Mouse (Mus musculus) G1E (cell line): ENCODE results near the gene Zdhhc17.

Experiments used
- CTCF ChIP-seq: IDR thresholded peaks from 2 replicates; pipeline ENCODE4 v1.5.1; 2012; ENCODE audit warnings: low read depth, low read length, inconsistent platforms, mixed read lengths
- GATA1 ChIP-seq: IDR thresholded peaks from 2 replicates; pipeline ENCODE4 v1.6.1; 2012; ENCODE audit warnings: borderline replicate concordance, low read length, inconsistent platforms, mixed read lengths

DNA sequence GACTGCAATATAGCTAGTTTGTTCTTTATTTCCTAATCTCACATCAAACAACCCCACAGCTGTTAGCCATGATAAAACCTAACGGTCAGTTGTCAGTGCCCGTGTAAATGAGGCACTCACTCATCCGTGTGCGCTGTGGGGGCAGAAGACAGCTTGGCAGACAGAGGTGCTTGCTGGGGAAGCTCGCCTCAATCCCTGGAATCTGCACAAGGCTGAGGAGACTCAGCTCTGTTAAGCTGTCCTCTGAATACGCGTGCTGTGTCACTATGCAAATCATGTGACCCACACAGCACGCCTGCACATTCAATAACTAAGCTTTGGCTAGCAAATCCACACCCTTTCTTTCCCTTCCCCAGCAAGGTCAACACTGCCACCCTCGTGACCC, 17.9 kb downstream of the Zdhhc17 start:
- TF ChIP-seq CTCF (no peak), GATA1 (no peak)
